Mouse (Mus musculus): ENCODE measurements at regions not wholly inside any gene's neighbourhood (a gene's known extent, or its start where the extent isn't known, plus 50 kb on each side); places are given as distances from the start of the nearest gene placed in this dataset.

- no peak overlapping the region for H3K27ac ChIP-seq (ENCODE audit: low read depth, low read length)
- no peaks in the 10 kb centered on the region for H3K9me3 ChIP-seq (ENCODE audit: control insufficient read depth, low read length)
- H3K27me3 ChIP-seq (ENCODE audit: control insufficient read depth, insufficient read depth, low read length) = no peaks in the 10 kb centered on the region; the same call in 1 of the 2 replicates
- no peak overlapping the region for H3K4me3 ChIP-seq (ENCODE audit: low read length)
- WGBS = 65% methylated on average over 17 of the region's 17 CpGs
- H3K36me3 ChIP-seq (ENCODE audit: control insufficient read depth, insufficient read depth, low read length) = no peaks in the 10 kb centered on the region
- ATAC-seq (ENCODE audit: low FRiP score, low TSS enrichment) = no peak
- no peaks in the 10 kb centered on the region for H3K4me1 ChIP-seq (ENCODE audit: control insufficient read depth, insufficient read depth, low read length)
- no peak overlapping the region for H3K4me2 ChIP-seq (replicated peaks; ENCODE audit: low read depth, low read length)
- H3K9ac ChIP-seq (ENCODE audit: low read depth, low read length) = no peak overlapping the region
Observed at GRCm38 (mm10) chr4:152779526-152779925, 301.9 kb upstream of the Kcnab2 start.

- Histone ChIP-seq H3K27me3 (ENCODE audit: control insufficient read depth, insufficient read depth, low read length) (no peaks in the 10 kb centered on the region; the same call in 1 of the 2 replicates), H3K36me3 (ENCODE audit: control insufficient read depth, insufficient read depth, low read length) (no peaks in the 10 kb centered on the region), H3K27ac (ENCODE audit: low read depth, low read length) (no peak overlapping the region), H3K4me1 (ENCODE audit: control insufficient read depth, insufficient read depth, low read length) (no peaks in the 10 kb centered on the region), H3K9ac (ENCODE audit: low read depth, low read length) (no peak overlapping the region), H3K4me3 (ENCODE audit: low read length) (no peak overlapping the region), H3K9me3 (ENCODE audit: control insufficient read depth, low read length) (no peaks in the 10 kb centered on the region), H3K4me2 (replicated peaks; ENCODE audit: low read depth, low read length) (no peak overlapping the region)
- WGBS = 74% methylated on average over 6 of the region's 6 CpGs
- no peak for ATAC-seq (ENCODE audit: low FRiP score, low TSS enrichment)
Observed at GRCm38 (mm10) chr4:152775801-152776200, 298.1 kb upstream of the Kcnab2 start.

GRCm38 (mm10) chr4:152771386-152771785, 293.7 kb upstream of the Kcnab2 start:
- Histone ChIP-seq H3K27me3 (ENCODE audit: control insufficient read depth, insufficient read depth, low read length) (no peaks in the 10 kb centered on the region), H3K4me1 (ENCODE audit: control insufficient read depth, insufficient read depth, low read length) (no peaks in the 10 kb centered on the region), H3K4me3 (ENCODE audit: low read length) (no peak overlapping the region), H3K4me2 (replicated peaks; ENCODE audit: low read depth, low read length) (no peak overlapping the region), H3K9ac (ENCODE audit: low read depth, low read length) (no peak overlapping the region), H3K27ac (ENCODE audit: low read depth, low read length) (no peak overlapping the region), H3K9me3 (ENCODE audit: control insufficient read depth, low read length) (peaks cover 3% of the 10 kb centered on the region), H3K36me3 (ENCODE audit: control insufficient read depth, insufficient read depth, low read length) (no peaks in the 10 kb centered on the region)
- 55% methylated on average over 7 of the region's 7 CpGs for WGBS
- no peak for ATAC-seq (ENCODE audit: low FRiP score, low TSS enrichment)

GRCm38 (mm10) chr4:152767372-152767771, 289.7 kb upstream of the Kcnab2 start:
- ATAC-seq (ENCODE audit: low FRiP score, low TSS enrichment) = no peak

GRCm38 (mm10) chr4:152763116-152763515, 285.4 kb upstream of the Kcnab2 start:
- no peak overlapping the region for H3K27ac ChIP-seq (ENCODE audit: low read depth, low read length)
- WGBS = 44% methylated on average over 6 of the region's 6 CpGs
- H3K36me3 ChIP-seq (ENCODE audit: control insufficient read depth, insufficient read depth, low read length) = no peaks in the 10 kb centered on the region
- peaks cover 3% of the 10 kb centered on the region for H3K9me3 ChIP-seq (ENCODE audit: control insufficient read depth, low read length)
- H3K4me2 ChIP-seq (replicated peaks; ENCODE audit: low read depth, low read length) = no peak overlapping the region
- H3K27me3 ChIP-seq (ENCODE audit: control insufficient read depth, insufficient read depth, low read length) = no peaks in the 10 kb centered on the region
- no peaks in the 10 kb centered on the region for H3K4me1 ChIP-seq (ENCODE audit: control insufficient read depth, insufficient read depth, low read length)
- no peak overlapping the region for H3K9ac ChIP-seq (ENCODE audit: low read depth, low read length)
- no peak overlapping the region for H3K4me3 ChIP-seq (ENCODE audit: low read length)
- ATAC-seq (ENCODE audit: low FRiP score, low TSS enrichment) = no peak

More at GRCm38 (mm10) chr4:152767372-152767771, 289.7 kb upstream of the Kcnab2 start:
- H3K27me3 ChIP-seq (ENCODE audit: control insufficient read depth, insufficient read depth, low read length) = no peaks in the 10 kb centered on the region
- H3K9me3 ChIP-seq (ENCODE audit: control insufficient read depth, low read length) = peaks cover 3% of the 10 kb centered on the region
- no peak overlapping the region for H3K27ac ChIP-seq (ENCODE audit: low read depth, low read length)
- H3K36me3 ChIP-seq (ENCODE audit: control insufficient read depth, insufficient read depth, low read length) = no peaks in the 10 kb centered on the region
- H3K4me1 ChIP-seq (ENCODE audit: control insufficient read depth, insufficient read depth, low read length) = no peaks in the 10 kb centered on the region
- no peak overlapping the region for H3K4me2 ChIP-seq (replicated peaks; ENCODE audit: low read depth, low read length)
- H3K9ac ChIP-seq (ENCODE audit: low read depth, low read length) = no peak overlapping the region
- WGBS = 88% methylated on average over 5 of the region's 5 CpGs
- no peak overlapping the region for H3K4me3 ChIP-seq (ENCODE audit: low read length)

GRCm38 (mm10) chr4:152762576-152762975, 284.9 kb upstream of the Kcnab2 start:
- Histone ChIP-seq H3K4me1 (ENCODE audit: control insufficient read depth, insufficient read depth, low read length) (no peaks in the 10 kb centered on the region), H3K27me3 (ENCODE audit: control insufficient read depth, insufficient read depth, low read length) (no peaks in the 10 kb centered on the region), H3K9ac (ENCODE audit: low read depth, low read length) (no peak overlapping the region), H3K9me3 (ENCODE audit: control insufficient read depth, low read length) (peaks cover 3% of the 10 kb centered on the region), H3K4me3 (ENCODE audit: low read length) (no peak overlapping the region), H3K27ac (ENCODE audit: low read depth, low read length) (no peak overlapping the region), H3K36me3 (ENCODE audit: control insufficient read depth, insufficient read depth, low read length) (no peaks in the 10 kb centered on the region), H3K4me2 (replicated peaks; ENCODE audit: low read depth, low read length) (no peak overlapping the region)
- ATAC-seq (ENCODE audit: low FRiP score, low TSS enrichment) = no peak
- 68% methylated on average over 4 of the region's 4 CpGs for WGBS

GRCm38 (mm10) chr4:152757191-152757590, 279.5 kb upstream of the Kcnab2 start:
- no peak for ATAC-seq (ENCODE audit: low FRiP score, low TSS enrichment)
- H3K4me1 ChIP-seq (ENCODE audit: control insufficient read depth, insufficient read depth, low read length) = no peaks in the 10 kb centered on the region
- no peak overlapping the region for H3K27ac ChIP-seq (ENCODE audit: low read depth, low read length)
- H3K9me3 ChIP-seq (ENCODE audit: control insufficient read depth, low read length) = no peaks in the 10 kb centered on the region
- no peaks in the 10 kb centered on the region for H3K36me3 ChIP-seq (ENCODE audit: control insufficient read depth, insufficient read depth, low read length)
- no peak overlapping the region for H3K4me2 ChIP-seq (replicated peaks; ENCODE audit: low read depth, low read length)
- H3K9ac ChIP-seq (ENCODE audit: low read depth, low read length) = no peak overlapping the region
- no peak overlapping the region for H3K4me3 ChIP-seq (ENCODE audit: low read length)
- WGBS = 74% methylated on average over 5 of the region's 5 CpGs
- no peaks in the 10 kb centered on the region for H3K27me3 ChIP-seq (ENCODE audit: control insufficient read depth, insufficient read depth, low read length)

- Histone ChIP-seq H3K4me1 (ENCODE audit: control insufficient read depth, insufficient read depth, low read length) (no peaks in the 10 kb centered on the region), H3K9ac (ENCODE audit: low read depth, low read length) (no peak overlapping the region), H3K9me3 (ENCODE audit: control insufficient read depth, low read length) (no peaks in the 10 kb centered on the region), H3K4me2 (replicated peaks; ENCODE audit: low read depth, low read length) (no peak overlapping the region), H3K4me3 (ENCODE audit: low read length) (no peak overlapping the region), H3K27ac (ENCODE audit: low read depth, low read length) (no peak overlapping the region), H3K36me3 (ENCODE audit: control insufficient read depth, insufficient read depth, low read length) (no peaks in the 10 kb centered on the region), H3K27me3 (ENCODE audit: control insufficient read depth, insufficient read depth, low read length) (no peaks in the 10 kb centered on the region)
- WGBS = 59% methylated on average over 10 of the region's 10 CpGs
- no peak for ATAC-seq (ENCODE audit: low FRiP score, low TSS enrichment)
Observed at GRCm38 (mm10) chr4:152756535-152756934, 278.9 kb upstream of the Kcnab2 start.

- H3K4me1 ChIP-seq (ENCODE audit: control insufficient read depth, insufficient read depth, low read length) = no peaks in the 10 kb centered on the region
- no peak overlapping the region for H3K9ac ChIP-seq (ENCODE audit: low read depth, low read length)
- H3K27me3 ChIP-seq (ENCODE audit: control insufficient read depth, insufficient read depth, low read length) = no peaks in the 10 kb centered on the region
- WGBS = 88% methylated on average over 8 of the region's 8 CpGs
- H3K4me3 ChIP-seq (ENCODE audit: low read length) = no peak overlapping the region
- no peak overlapping the region for H3K27ac ChIP-seq (ENCODE audit: low read depth, low read length)
- H3K9me3 ChIP-seq (ENCODE audit: control insufficient read depth, low read length) = no peaks in the 10 kb centered on the region
- H3K4me2 ChIP-seq (replicated peaks; ENCODE audit: low read depth, low read length) = no peak overlapping the region
- H3K36me3 ChIP-seq (ENCODE audit: control insufficient read depth, insufficient read depth, low read length) = no peaks in the 10 kb centered on the region
- no peak for ATAC-seq (ENCODE audit: low FRiP score, low TSS enrichment)
Observed at GRCm38 (mm10) chr4:152755756-152756155, 278.1 kb upstream of the Kcnab2 start.

All from kidney, embryonic 14.5 days (tissue).